Mouse (Mus musculus) midbrain, embryonic 16.5 days (tissue): ENCODE data around the gene Zfp473. TPM values are rescaled to one million over a fixed set of nuclear protein-coding genes. Genes with fewer than 3 reads are reported as not detected.
"Not testable (repeated sequence)": the region's sequence is repeated elsewhere in the genome, so short reads cannot be mapped to it uniquely, and the experiment has no call there.

Experiments
- ATAC-seq: fragments of 200-750 bp; cut with Nextera tagmentation; 2 replicates; pipeline ENCODE4 v1.8.0; 2017; ENCODE audit warnings: moderate TSS enrichment
- H3K27ac ChIP-seq: fragments of 300-500 bp; sonication (generic); 2 replicates; pipeline ENCODE4 v1.5.1; 2014; ENCODE audit warnings: mild to moderate bottlenecking, low read length, mixed read lengths
- H3K27me3 ChIP-seq: fragments of 300-500 bp; sonication (generic); 2 replicates; pipeline ENCODE4 v1.6.1; 2014; ENCODE audit warnings: low read depth, low read length, mixed read lengths; ENCODE audit not compliant: control insufficient read depth, insufficient read depth
- H3K36me3 ChIP-seq: fragments of 300-500 bp; sonication (generic); 2 replicates; pipeline ENCODE4 v1.6.1; 2014; ENCODE audit warnings: mild to moderate bottlenecking, low read length, moderate library complexity, mixed read lengths; ENCODE audit not compliant: control insufficient read depth, insufficient read depth
- H3K4me1 ChIP-seq: fragments of 300-500 bp; sonication (generic); 2 replicates; pipeline ENCODE4 v1.6.1; 2014; ENCODE audit warnings: mild to moderate bottlenecking, low read length, mixed read lengths; ENCODE audit not compliant: control insufficient read depth, insufficient read depth
- H3K4me2 ChIP-seq: fragments of 300-500 bp; sonication (generic); 2 replicates; pipeline ENCODE4 v1.6.1; 2014; ENCODE audit warnings: mild to moderate bottlenecking, low read length, mixed read lengths
- H3K4me3 ChIP-seq: fragments of 300-500 bp; sonication (generic); 2 replicates; pipeline ENCODE4 v1.5.1; 2014; ENCODE audit warnings: low read depth, mild to moderate bottlenecking, low read length, moderate library complexity, mixed read lengths
- H3K9ac ChIP-seq: fragments of 300-500 bp; sonication (generic); 2 replicates; pipeline ENCODE4 v1.6.1; 2014; ENCODE audit warnings: low read depth, low read length, mixed read lengths
- H3K9me3 ChIP-seq: fragments of 300-500 bp; sonication (generic); replicated peaks from 2 replicates; pipeline ENCODE4 v1.6.1; 2014; ENCODE audit warnings: mild to moderate bottlenecking, low read length, mixed read lengths; ENCODE audit not compliant: control insufficient read depth, poor library complexity, severe bottlenecking
- WGBS: fragments of 180-500 bp; shearing (Covaris S2); extraction: QIAGEN DNeasy Blood & Tissue Kit; methylation state at CpG from one replicate; pipeline ENCODE4 v1.1.7; 2014; 5-methylcytosine and 5-hydroxymethylcytosine counted together
- polyA plus RNA-seq: library from polyadenylated mRNA; unstranded; fragments of >200 nt; fragmentation: Nextera tagmentation; extraction: Ambion mirVana; gene quantifications from 2 replicates; pipeline ENCODE4 v1.2.1, GENCODE M21; 2015

The Zfp473 gene
- polyA plus RNA-seq = 1.2 and 1.8 TPM in 2 replicates

- not testable (repeated sequence) for H3K9me3 ChIP-seq, H3K27me3 ChIP-seq, H3K4me3 ChIP-seq, H3K27ac ChIP-seq, H3K4me2 ChIP-seq, H3K9ac ChIP-seq, ATAC-seq
- Histone ChIP-seq H3K36me3 (peaks cover 10% of the 10 kb centered on the region), H3K4me1 (peaks cover 10% of the 10 kb centered on the region)
- 89% methylated on average over 1 of the region's 1 CpGs for WGBS
Observed at GRCm38 (mm10) chr7:44750950-44751349, at the start of gene Zfp473. TSS of gene Zfp473 (minus strand) at chr7:44751050.

- Histone ChIP-seq H3K4me2 (no peak overlapping the region), H3K4me3 (no peak overlapping the region), H3K27me3 (no peaks in the 10 kb centered on the region), H3K9ac (no peak overlapping the region), H3K9me3 (no peaks in the 10 kb centered on the region), H3K4me1 (no peaks in the 10 kb centered on the region), H3K36me3 (no peaks in the 10 kb centered on the region), H3K27ac (no peak overlapping the region)
- 89% methylated on average over 6 of the region's 6 CpGs for WGBS
- no peak for ATAC-seq
Observed at GRCm38 (mm10) chr7:44792781-44793180, 41.9 kb upstream of the Zfp473 start.

- H3K27ac ChIP-seq = no peak overlapping the region
- no peaks in the 10 kb centered on the region for H3K9me3 ChIP-seq
- WGBS = 62% methylated on average over 4 of the region's 4 CpGs
Observed at GRCm38 (mm10) chr7:44790066-44790465, 39.2 kb upstream of the Zfp473 start.

GRCm38 (mm10) chr7:44789531-44789930, 38.7 kb upstream of the Zfp473 start:
- Histone ChIP-seq H3K36me3 (no peaks in the 10 kb centered on the region), H3K4me1 (no peaks in the 10 kb centered on the region), H3K4me3 (no peak overlapping the region), H3K9me3 (no peaks in the 10 kb centered on the region), H3K9ac (no peak overlapping the region), H3K27me3 (no peaks in the 10 kb centered on the region), H3K4me2 (no peak overlapping the region), H3K27ac (no peak overlapping the region)
- WGBS = 75% methylated on average over 3 of the region's 3 CpGs
- ATAC-seq = no peak

More at GRCm38 (mm10) chr7:44790066-44790465, 39.2 kb upstream of the Zfp473 start:
- Histone ChIP-seq H3K4me2 (no peak overlapping the region), H3K27me3 (no peaks in the 10 kb centered on the region), H3K4me1 (no peaks in the 10 kb centered on the region), H3K4me3 (no peak overlapping the region), H3K9ac (no peak overlapping the region), H3K36me3 (no peaks in the 10 kb centered on the region)
- ATAC-seq = no peak

- WGBS = 85% methylated on average over 8 of the region's 8 CpGs
- Histone ChIP-seq H3K4me1 (no peaks in the 10 kb centered on the region), H3K27ac (no peak overlapping the region), H3K4me2 (no peak overlapping the region), H3K27me3 (no peaks in the 10 kb centered on the region), H3K9me3 (no peaks in the 10 kb centered on the region), H3K36me3 (peaks cover 8% of the 10 kb centered on the region), H3K9ac (no peak overlapping the region), H3K4me3 (no peak overlapping the region)
- no peak for ATAC-seq
Observed at GRCm38 (mm10) chr7:44780101-44780500, 29.3 kb upstream of the Zfp473 start.

- 90% methylated on average over 9 of the region's 9 CpGs for WGBS
- Histone ChIP-seq H3K36me3 (peaks cover 11% of the 10 kb centered on the region), H3K4me2 (no peak overlapping the region), H3K27ac (no peak overlapping the region), H3K9me3 (no peaks in the 10 kb centered on the region), H3K4me3 (no peak overlapping the region), H3K27me3 (no peaks in the 10 kb centered on the region), H3K4me1 (no peaks in the 10 kb centered on the region), H3K9ac (no peak overlapping the region)
- no peak for ATAC-seq
Observed at GRCm38 (mm10) chr7:44776849-44777498, 26.1 kb upstream of the Zfp473 start.

GRCm38 (mm10) chr7:44772591-44773204, 21.8 kb upstream of the Zfp473 start:
- Histone ChIP-seq H3K9ac (no peak overlapping the region), H3K4me3 (no peak overlapping the region), H3K27me3 (no peaks in the 10 kb centered on the region), H3K9me3 (no peaks in the 10 kb centered on the region), H3K27ac (no peak overlapping the region), H3K4me1 (no peaks in the 10 kb centered on the region), H3K36me3 (peaks cover 16% of the 10 kb centered on the region), H3K4me2 (no peak overlapping the region)
- no peak for ATAC-seq
- WGBS = 94% methylated on average over 8 of the region's 8 CpGs

- no peaks in the 10 kb centered on the region for H3K4me1 ChIP-seq
- 17% methylated on average over 6 of the region's 6 CpGs for WGBS
- no peaks in the 10 kb centered on the region for H3K9me3 ChIP-seq
- H3K36me3 ChIP-seq = peaks cover 10% of the 10 kb centered on the region
- H3K27ac ChIP-seq = no peak overlapping the region
- no peak overlapping the region for H3K9ac ChIP-seq
- no peak overlapping the region for H3K4me2 ChIP-seq
- ATAC-seq = no peak
- H3K27me3 ChIP-seq = no peaks in the 10 kb centered on the region
- no peak overlapping the region for H3K4me3 ChIP-seq
Observed at GRCm38 (mm10) chr7:44770046-44770578, 19.3 kb upstream of the Zfp473 start.

- ATAC-seq = no peak
Observed at GRCm38 (mm10) chr7:44768129-44768528, 17.3 kb upstream of the Zfp473 start.

More at GRCm38 (mm10) chr7:44768129-44768528, 17.3 kb upstream of the Zfp473 start:
- H3K27me3 ChIP-seq = no peaks in the 10 kb centered on the region
- no peak overlapping the region for H3K9ac ChIP-seq
- H3K9me3 ChIP-seq = no peaks in the 10 kb centered on the region
- H3K4me2 ChIP-seq = no peak overlapping the region
- H3K4me1 ChIP-seq = no peaks in the 10 kb centered on the region
- no peak overlapping the region for H3K27ac ChIP-seq
- WGBS = 87% methylated on average over 5 of the region's 5 CpGs
- H3K4me3 ChIP-seq = no peak overlapping the region
- H3K36me3 ChIP-seq = peaks cover 8% of the 10 kb centered on the region
